Mouse (Mus musculus): ENCODE results near the gene Tecpr2.

GRCm38 (mm10) chr12:110841731-110842493, 47.2 kb upstream of the Tecpr2 start:
- no peak for TF ChIP-seq CTCF (IDR thresholded peaks at IDR 0.05; ENCODE audit: control insufficient read depth, insufficient read depth, low read length)
- no peak for TF ChIP-seq POLR2A (IDR thresholded peaks at IDR 0.05; ENCODE audit: borderline replicate concordance, control insufficient read depth, low read depth, low read length)
